Mouse (Mus musculus) embryonic facial prominence, embryonic 11.5 days (tissue): ENCODE measurements at regions not wholly inside any gene's neighbourhood (a gene's known extent, or its start where the extent isn't known, plus 50 kb on each side); places are given as distances from the start of the nearest gene placed in this dataset.

Source experiments
- ATAC-seq: fragments of 200-750 bp; cut with Nextera tagmentation; replicated peaks from 2 replicates; pipeline ENCODE4 v1.8.0; 2017; ENCODE audit warnings: low read depth; ENCODE audit not compliant: insufficient number of reproducible peaks, low FRiP score, low TSS enrichment
- DNase-seq: peaks from one replicate; pipeline ENCODE4 v3.0.0-alpha.2; 2015; ENCODE audit warnings: low spot score
- H3K27ac ChIP-seq: fragments of 300-500 bp; sonication (generic); replicated peaks from 2 replicates; pipeline ENCODE4 v1.5.1; 2014; ENCODE audit warnings: mild to moderate bottlenecking, low read depth, low read length, control low read depth
- H3K27me3 ChIP-seq: fragments of 300-500 bp; sonication (generic); 2 replicates; pipeline ENCODE4 v1.6.1; 2014; ENCODE audit warnings: mild to moderate bottlenecking, low read length, moderate library complexity, mixed read lengths; ENCODE audit not compliant: control insufficient read depth, insufficient read depth
- H3K36me3 ChIP-seq: fragments of 300-500 bp; sonication (generic); replicated peaks from 2 replicates; pipeline ENCODE4 v1.6.1; 2014; ENCODE audit warnings: low read depth, mild to moderate bottlenecking, low read length, moderate library complexity, mixed read lengths; ENCODE audit not compliant: control insufficient read depth, insufficient read depth
- H3K4me1 ChIP-seq: fragments of 300-500 bp; sonication (generic); 2 replicates; pipeline ENCODE4 v1.6.1; 2014; ENCODE audit warnings: low read length, mixed read lengths; ENCODE audit not compliant: control insufficient read depth, insufficient read depth
- H3K4me2 ChIP-seq: fragments of 300-500 bp; sonication (generic); 2 replicates; pipeline ENCODE4 v1.6.1; 2014; ENCODE audit warnings: low read depth, mild to moderate bottlenecking, control low read depth, low read length, moderate library complexity
- H3K4me3 ChIP-seq: fragments of 300-500 bp; sonication (generic); 2 replicates; pipeline ENCODE4 v1.5.1; 2014; ENCODE audit warnings: low read depth, low read length, control low read depth
- H3K9ac ChIP-seq: fragments of 300-500 bp; sonication (generic); replicated peaks from 2 replicates; pipeline ENCODE4 v1.6.1; 2014; ENCODE audit warnings: mild to moderate bottlenecking, control low read depth, low read length
- H3K9me3 ChIP-seq: fragments of 300-500 bp; sonication (generic); replicated peaks from 2 replicates; pipeline ENCODE4 v1.6.1; 2016; ENCODE audit warnings: mild to moderate bottlenecking, low read length, inconsistent platforms, mixed read lengths; ENCODE audit not compliant: control insufficient read depth
- WGBS: fragments of 180-500 bp; shearing (Covaris S2); extraction: QIAGEN DNeasy Blood & Tissue Kit; methylation state at CpG from one replicate; pipeline ENCODE4 v1.1.7; 2014; 5-methylcytosine and 5-hydroxymethylcytosine counted together

DNA sequence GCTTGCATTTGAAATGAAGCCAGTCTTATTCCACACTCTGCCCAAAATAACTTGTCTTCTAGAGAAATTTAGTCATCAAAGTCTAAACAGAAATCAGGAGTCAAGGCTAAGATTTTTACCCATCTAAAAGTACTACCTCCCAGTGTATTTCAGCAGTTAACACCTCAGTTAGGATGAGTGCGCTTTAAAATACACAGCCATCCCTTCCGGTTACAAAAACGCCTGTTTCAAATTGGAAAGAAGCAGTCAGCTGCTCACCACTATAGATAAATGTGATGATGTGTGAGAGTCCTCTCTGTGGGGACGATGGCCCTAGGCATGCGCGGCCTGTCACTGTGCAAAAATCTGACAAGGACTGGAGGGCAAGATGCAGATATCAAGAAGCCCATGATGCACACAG is 99.0 kb upstream of the Dazl start:
- WGBS = 89% methylated on average over 6 of the region's 6 CpGs
- no peak for DNase-seq
- H3K4me2 ChIP-seq = no peak overlapping the region

DNA sequence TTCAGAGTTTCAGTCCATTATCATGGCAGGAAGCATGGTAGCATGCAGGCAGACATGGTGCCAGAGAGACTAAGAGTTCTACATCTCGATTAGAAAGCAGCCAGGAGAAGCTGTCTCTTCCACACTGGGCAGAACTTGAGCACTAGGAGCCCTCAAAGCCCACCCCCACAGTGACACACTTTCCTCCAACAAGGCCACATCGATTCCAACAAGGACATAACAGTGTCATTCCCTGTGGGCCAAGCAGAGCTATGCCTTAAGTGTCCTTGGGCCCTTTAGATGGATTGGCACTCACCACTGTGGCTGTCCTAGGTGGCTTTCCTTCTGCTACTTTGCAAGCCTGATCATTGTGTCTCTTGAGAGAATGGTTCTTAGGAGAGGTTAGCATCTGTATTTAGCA is 99.5 kb upstream of the Dazl start:
- no peaks in the 10 kb centered on the region for H3K4me1 ChIP-seq
- 89% methylated on average over 2 of the region's 2 CpGs for WGBS
- no peaks in the 10 kb centered on the region for H3K9me3 ChIP-seq
- H3K36me3 ChIP-seq = no peaks in the 10 kb centered on the region
- no peak for DNase-seq
- H3K27ac ChIP-seq = no peak overlapping the region
- H3K27me3 ChIP-seq = no peaks in the 10 kb centered on the region
- ATAC-seq = no peak
- no peak overlapping the region for H3K4me3 ChIP-seq
- no peak overlapping the region for H3K4me2 ChIP-seq
- H3K9ac ChIP-seq = no peak overlapping the region

More for the DNA sequence above, 99.0 kb upstream of the Dazl start:
- Histone ChIP-seq H3K9ac (no peak overlapping the region), H3K9me3 (no peaks in the 10 kb centered on the region), H3K27ac (no peak overlapping the region), H3K27me3 (no peaks in the 10 kb centered on the region), H3K4me1 (no peaks in the 10 kb centered on the region), H3K4me3 (no peak overlapping the region), H3K36me3 (no peaks in the 10 kb centered on the region)
- no peak for ATAC-seq

GRCm38 (mm10) chr17:50393698-50394097 is 100.3 kb upstream of the Dazl start:
- Histone ChIP-seq H3K36me3 (no peaks in the 10 kb centered on the region), H3K4me3 (no peak overlapping the region), H3K4me1 (no peaks in the 10 kb centered on the region), H3K27ac (no peak overlapping the region), H3K9ac (no peak overlapping the region), H3K27me3 (no peaks in the 10 kb centered on the region), H3K9me3 (no peaks in the 10 kb centered on the region), H3K4me2 (no peak overlapping the region)
- no peak for ATAC-seq
- DNase-seq = no peak
- WGBS = 63% methylated on average over 3 of the region's 3 CpGs

GRCm38 (mm10) chr17:50394801-50395200 is 101.4 kb upstream of the Dazl start:
- Histone ChIP-seq H3K9me3 (no peaks in the 10 kb centered on the region), H3K27ac (no peak overlapping the region), H3K9ac (no peak overlapping the region), H3K4me2 (no peak overlapping the region), H3K4me1 (no peaks in the 10 kb centered on the region), H3K4me3 (no peak overlapping the region), H3K27me3 (no peaks in the 10 kb centered on the region), H3K36me3 (no peaks in the 10 kb centered on the region)
- ATAC-seq (no peak), DNase-seq (no peak)
- 88% methylated on average over 1 of the region's 1 CpGs for WGBS

- ATAC-seq = no peak
- Histone ChIP-seq H3K27ac (no peak overlapping the region), H3K9me3 (no peaks in the 10 kb centered on the region), H3K36me3 (no peaks in the 10 kb centered on the region), H3K9ac (no peak overlapping the region), H3K4me1 (no peaks in the 10 kb centered on the region), H3K27me3 (no peaks in the 10 kb centered on the region), H3K4me2 (no peak overlapping the region), H3K4me3 (no peak overlapping the region)
- 96% methylated on average over 11 of the region's 11 CpGs for WGBS
- no peak for DNase-seq
Measured at GRCm38 (mm10) chr17:50395669-50396068, 102.2 kb upstream of the Dazl start.

GRCm38 (mm10) chr17:50397324-50397723 is 103.9 kb upstream of the Dazl start:
- H3K4me2 ChIP-seq = no peak overlapping the region
- no peaks in the 10 kb centered on the region for H3K9me3 ChIP-seq
- no peak overlapping the region for H3K27ac ChIP-seq
- 81% methylated on average over 4 of the region's 4 CpGs for WGBS
- DNase-seq = no peak
- H3K9ac ChIP-seq = no peak overlapping the region
- no peak overlapping the region for H3K4me3 ChIP-seq
- no peaks in the 10 kb centered on the region for H3K36me3 ChIP-seq
- no peaks in the 10 kb centered on the region for H3K4me1 ChIP-seq
- no peak for ATAC-seq
- H3K27me3 ChIP-seq = no peaks in the 10 kb centered on the region

- Histone ChIP-seq H3K9me3 (no peaks in the 10 kb centered on the region), H3K4me1 (no peaks in the 10 kb centered on the region), H3K4me3 (no peak overlapping the region), H3K36me3 (no peaks in the 10 kb centered on the region), H3K4me2 (no peak overlapping the region), H3K9ac (no peak overlapping the region), H3K27ac (peak overlapping the region; percentile 68), H3K27me3 (no peaks in the 10 kb centered on the region)
- peak; percentile 88 for DNase-seq
- WGBS = 24% methylated on average over 11 of the region's 11 CpGs
- peak; percentile 72; the same call in 1 of the 2 replicates for ATAC-seq
Measured at GRCm38 (mm10) chr17:50407249-50407990, 101.8 kb upstream of the Plcl2 start.

DNA sequence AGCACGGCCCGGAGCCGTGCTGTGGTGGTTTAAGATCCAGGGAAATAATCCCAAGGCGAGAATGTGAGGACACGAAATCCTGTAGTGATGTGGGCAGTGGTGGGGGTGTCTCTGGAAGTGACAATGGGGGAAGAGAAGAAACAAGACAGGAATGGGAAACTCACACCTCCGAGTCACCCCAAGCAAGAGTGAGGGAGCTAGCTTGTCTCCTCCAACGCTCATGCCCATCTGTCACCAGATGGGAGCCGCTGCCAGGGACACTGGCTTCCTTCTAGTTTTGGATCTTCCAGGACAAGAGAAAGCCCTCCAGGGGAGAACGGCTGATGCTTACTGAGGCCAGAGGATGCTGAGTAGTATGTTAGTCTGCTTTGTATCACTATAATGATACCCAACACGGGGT is 100.6 kb upstream of the Plcl2 start:
- H3K9ac ChIP-seq = no peak overlapping the region
- H3K9me3 ChIP-seq = no peaks in the 10 kb centered on the region
- H3K27me3 ChIP-seq = no peaks in the 10 kb centered on the region
- no peak overlapping the region for H3K4me2 ChIP-seq
- H3K4me3 ChIP-seq = no peak overlapping the region
- ATAC-seq = no peak
- WGBS = 80% methylated on average over 10 of the region's 10 CpGs
- H3K27ac ChIP-seq = no peak overlapping the region
- DNase-seq = no peak
- H3K4me1 ChIP-seq = no peaks in the 10 kb centered on the region
- no peaks in the 10 kb centered on the region for H3K36me3 ChIP-seq
